Mouse (Mus musculus) CD4-positive, CD25-positive, alpha-beta regulatory T cell, adult 4 months (primary cell): ENCODE results near the gene Mlana. TPM values are rescaled to one million over a fixed set of nuclear protein-coding genes. Genes with fewer than 3 reads are reported as not detected.

Source experiments
- polyA plus RNA-seq, 2 experiments: library from polyadenylated mRNA; unstranded; fragments of 100-300 nt; shearing (Covaris generic); gene quantifications; one replicate each; pipeline ENCODE4 v1.2.1; 2017

Mlana gene
- polyA plus RNA-seq, 2 experiments from 2014 or later: not detected

Other genes starting within 250 kb of the Mlana start
- gene Ric1, start 175.5 kb upstream of the Mlana start, polyA plus RNA-seq: 10 to 100 TPM in 1 of 2 experiments, 1 to 10 TPM in 1; 6.3 to 12.6 TPM
- 10 to 100 TPM; 11.8 to 15.7 TPM for gene Ermp1, start 49.4 kb upstream of the Mlana start, polyA plus RNA-seq
- 1 to 10 TPM; 5.1 to 9.6 TPM for gene 9930021J03Rik, start 108.2 kb downstream of the Mlana start, polyA plus RNA-seq
- gene Ranbp6, start 115.2 kb downstream of the Mlana start, polyA plus RNA-seq: 10 to 100 TPM in 1 of 2 experiments, 1 to 10 TPM in 1; 9.4 to 10.9 TPM
- gene Il33, start 227.3 kb downstream of the Mlana start, polyA plus RNA-seq: not detected